Mouse (Mus musculus) heart, embryonic 13.5 days (tissue): ENCODE measurements around the gene Mettl16. TPM values are rescaled to one million over a fixed set of nuclear protein-coding genes. Genes with fewer than 3 reads are reported as not detected.
A peak's percentile ranks its signal among the peaks of the same experiment; 100 is the strongest.

ENCODE experiments used
- ATAC-seq: fragments of 200-750 bp; cut with Nextera tagmentation; 2 replicates; pipeline ENCODE4 v1.8.0; 2017; ENCODE audit warnings: moderate TSS enrichment; ENCODE audit not compliant: insufficient number of reproducible peaks, low FRiP score, low TSS enrichment; ENCODE audit errors: extremely low read depth
- H3K27ac ChIP-seq: fragments of 300-500 bp; sonication (generic); replicated peaks from 2 replicates; pipeline ENCODE4 v1.5.1; 2015; ENCODE audit warnings: moderate library complexity, mild to moderate bottlenecking, inconsistent platforms
- H3K27me3 ChIP-seq: fragments of 300-500 bp; sonication (generic); replicated peaks from 2 replicates; pipeline ENCODE4 v1.6.1; 2015; ENCODE audit warnings: mild to moderate bottlenecking, inconsistent platforms
- H3K36me3 ChIP-seq: fragments of 300-500 bp; sonication (generic); 2 replicates; pipeline ENCODE4 v1.6.1; 2015; ENCODE audit warnings: mild to moderate bottlenecking, inconsistent platforms
- H3K4me1 ChIP-seq: fragments of 300-500 bp; sonication (generic); 2 replicates; pipeline ENCODE4 v1.6.1; 2015; ENCODE audit warnings: inconsistent platforms
- H3K4me2 ChIP-seq: fragments of 300-500 bp; sonication (generic); 2 replicates; pipeline ENCODE4 v1.6.1; 2015; ENCODE audit warnings: inconsistent platforms, mild to moderate bottlenecking, moderate library complexity
- H3K4me3 ChIP-seq: fragments of 300-500 bp; sonication (generic); 2 replicates; pipeline ENCODE4 v1.5.1; 2015; ENCODE audit warnings: moderate library complexity, mild to moderate bottlenecking, inconsistent platforms
- H3K9ac ChIP-seq: fragments of 300-500 bp; sonication (generic); 2 replicates; pipeline ENCODE4 v1.6.1; 2015; ENCODE audit warnings: inconsistent platforms, mild to moderate bottlenecking, moderate library complexity
- H3K9me3 ChIP-seq: fragments of 300-500 bp; sonication (generic); 2 replicates; pipeline ENCODE4 v1.6.1; 2016; ENCODE audit warnings: inconsistent platforms
- WGBS: fragments of 180-500 bp; shearing (Covaris S2); methylation state at CpG from one replicate; pipeline ENCODE4 v1.1.7; 2015; ENCODE audit warnings: mixed read lengths; 5-methylcytosine and 5-hydroxymethylcytosine counted together
- polyA plus RNA-seq: library from polyadenylated mRNA; unstranded; fragments of >200 nt; fragmentation: Nextera tagmentation; extraction: Ambion mirVana; gene quantifications from 2 replicates; pipeline ENCODE4 v1.2.1, GENCODE M21; 2015

Mettl16 gene
- polyA plus RNA-seq, 1 experiment from 2014 or later: 29.2 TPM

DNA sequence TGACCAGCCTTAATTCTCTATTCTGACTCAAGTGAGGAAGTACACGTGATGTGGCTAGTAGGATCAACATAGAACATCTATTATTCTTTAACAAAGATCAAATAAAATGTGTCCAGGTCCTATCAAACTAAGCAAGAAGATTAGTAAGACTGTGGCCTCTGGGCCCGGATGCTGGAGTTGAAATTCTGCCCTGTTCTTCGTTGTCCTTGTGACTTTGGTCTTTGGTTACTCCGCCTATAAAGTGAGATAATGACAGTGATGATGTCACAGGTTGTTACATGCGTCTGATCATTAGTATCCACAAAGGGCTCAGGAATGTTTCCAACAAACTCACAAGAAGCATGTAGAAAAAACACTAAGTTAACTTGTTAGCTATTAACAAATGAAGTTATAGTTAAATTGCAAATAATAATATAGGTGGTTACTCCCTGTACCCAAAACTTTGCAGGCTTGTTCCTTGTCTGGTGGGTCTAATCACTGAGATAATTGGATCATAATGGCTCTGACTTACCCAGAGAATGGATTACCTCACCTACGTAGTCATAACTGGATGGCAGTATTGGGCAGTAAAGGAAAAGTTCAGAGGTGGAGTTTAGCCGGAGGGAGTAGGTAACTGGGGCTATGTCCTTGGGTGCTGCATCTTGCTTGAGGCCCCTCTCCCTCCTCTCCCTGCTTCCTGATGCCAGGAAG is 19.8 kb upstream of the Mettl16 start:
- peaks cover 27% of the 10 kb centered on the region for H3K4me1 ChIP-seq
- no peak overlapping the region for H3K4me3 ChIP-seq
- no peak overlapping the region; the same call in 1 of the 2 replicates for H3K27ac ChIP-seq
- no peaks in the 10 kb centered on the region for H3K36me3 ChIP-seq
- no peak overlapping the region for H3K9ac ChIP-seq
- no peak for ATAC-seq
- no peaks in the 10 kb centered on the region for H3K9me3 ChIP-seq
- no peak overlapping the region for H3K4me2 ChIP-seq
- WGBS: 67% methylated on average over 7 of the region's 7 CpGs
- no peaks in the 10 kb centered on the region for H3K27me3 ChIP-seq

- no peaks in the 10 kb centered on the region for H3K27me3 ChIP-seq
- H3K9me3 ChIP-seq: no peaks in the 10 kb centered on the region
- ATAC-seq: no peak
- 59% methylated on average over 9 of the region's 9 CpGs for WGBS
- H3K4me1 ChIP-seq: peaks cover 32% of the 10 kb centered on the region
- no peak overlapping the region for H3K4me2 ChIP-seq
- H3K36me3 ChIP-seq: no peaks in the 10 kb centered on the region
- H3K27ac ChIP-seq: no peak overlapping the region; the same call in 1 of the 2 replicates
- no peak overlapping the region for H3K9ac ChIP-seq
- no peak overlapping the region for H3K4me3 ChIP-seq
Measured at GRCm38 (mm10) chr11:74751352-74752066, 19.1 kb upstream of the Mettl16 start.

DNA sequence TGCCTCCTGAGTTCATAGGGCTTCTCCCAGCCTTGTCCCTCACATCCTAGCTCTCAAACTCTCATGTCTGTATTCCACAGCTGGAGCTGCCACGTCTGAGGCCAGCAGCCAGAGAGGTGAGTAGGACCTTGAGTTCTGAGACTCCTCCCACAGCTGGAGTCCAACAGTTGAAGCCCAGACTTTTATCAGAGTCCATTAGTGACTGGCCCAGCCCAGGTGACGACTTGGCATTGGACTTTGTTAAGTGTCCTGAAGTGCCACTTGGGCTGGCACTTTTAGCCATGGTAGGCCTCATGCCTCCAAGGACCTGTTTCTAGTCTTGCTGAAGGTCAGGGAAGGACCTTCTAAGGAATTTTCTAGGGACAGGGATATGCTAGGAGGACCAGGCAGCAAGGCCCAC is 14.0 kb upstream of the Mettl16 start:
- Histone ChIP-seq H3K27ac (peak overlapping the region; percentile 46), H3K4me1 (peaks cover 11% of the 10 kb centered on the region), H3K4me3 (no peak overlapping the region), H3K9me3 (no peaks in the 10 kb centered on the region), H3K4me2 (no peak overlapping the region), H3K27me3 (no peaks in the 10 kb centered on the region), H3K9ac (no peak overlapping the region), H3K36me3 (no peaks in the 10 kb centered on the region)
- 31% methylated on average over 2 of the region's 2 CpGs for WGBS
- ATAC-seq: no peak

DNA sequence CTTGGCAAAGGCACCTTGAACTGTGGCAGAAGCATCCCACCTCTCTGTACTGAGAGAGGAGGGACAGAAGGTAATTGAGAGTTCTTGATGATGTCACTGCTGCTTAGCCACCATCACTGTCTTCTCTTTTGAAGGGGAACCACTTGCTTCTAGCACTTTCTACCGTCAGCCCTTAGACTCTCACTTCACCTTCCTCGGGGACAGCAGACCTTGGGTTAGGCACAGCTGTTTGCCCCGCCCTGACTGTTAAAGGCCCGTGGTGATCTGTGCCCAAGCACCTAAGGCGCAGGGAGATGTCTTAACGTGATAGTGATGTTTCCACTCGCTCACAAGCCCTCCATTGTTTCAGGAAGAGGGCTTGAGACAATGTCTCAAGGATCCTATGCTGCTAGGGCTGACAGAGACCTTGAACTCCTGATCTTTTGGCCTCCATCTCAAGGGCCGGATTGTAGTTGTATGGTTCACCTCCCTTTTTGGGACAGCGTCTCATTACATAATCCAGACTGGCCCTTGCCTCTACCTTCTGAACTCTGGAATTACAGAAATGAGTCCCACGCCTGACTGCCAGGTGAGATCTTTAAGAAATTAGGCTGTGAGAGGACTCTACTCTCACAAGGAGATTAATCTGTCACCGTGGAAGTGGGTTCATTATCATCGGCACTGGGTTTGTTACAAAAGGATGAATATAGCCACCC is 9.5 kb upstream of the Mettl16 start:
- H3K9me3 ChIP-seq: no peaks in the 10 kb centered on the region
- no peak overlapping the region for H3K4me3 ChIP-seq
- 66% methylated on average over 12 of the region's 12 CpGs for WGBS

DNA sequence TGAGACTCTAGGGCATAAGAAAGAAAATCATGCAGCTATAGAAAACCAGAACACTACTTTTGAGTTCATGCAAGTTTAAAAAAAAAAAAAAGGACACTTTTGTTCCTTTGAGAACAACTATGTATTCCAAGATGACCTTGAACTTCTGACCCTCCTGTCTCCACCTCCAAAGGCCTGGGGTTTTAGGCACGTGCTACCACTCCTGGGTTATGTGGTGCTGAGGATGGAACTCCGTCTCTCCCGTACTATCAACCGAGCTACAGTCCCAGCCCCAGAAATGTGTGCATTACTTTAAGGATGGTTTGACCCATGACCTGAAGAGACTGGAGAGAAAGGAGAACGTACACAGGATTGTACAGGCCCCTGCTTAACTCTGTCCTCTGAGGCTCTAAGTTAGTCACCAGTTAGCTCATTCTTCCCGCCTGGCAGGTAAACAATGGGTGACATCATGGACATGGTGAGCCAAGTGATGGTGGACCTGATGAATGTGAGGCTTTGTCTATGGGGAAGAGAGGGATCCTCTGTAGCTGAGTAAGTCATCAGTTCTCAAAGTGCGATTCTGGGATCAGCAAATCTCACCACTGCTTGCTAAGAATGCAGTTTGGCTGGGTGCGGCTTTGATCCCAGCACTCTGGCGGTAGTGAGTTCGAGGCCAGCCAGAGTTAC is 6.5 kb upstream of the Mettl16 start:
- H3K4me2 ChIP-seq: no peak overlapping the region
- H3K27ac ChIP-seq: no peak overlapping the region
- no peak overlapping the region for H3K9ac ChIP-seq
- WGBS: 72% methylated on average over 10 of the region's 10 CpGs
- peaks cover 3% of the 10 kb centered on the region; the same call in 1 of the 2 replicates for H3K4me1 ChIP-seq
- no peaks in the 10 kb centered on the region for H3K36me3 ChIP-seq
- no peak for ATAC-seq
- H3K27me3 ChIP-seq: no peaks in the 10 kb centered on the region
- H3K9me3 ChIP-seq: no peaks in the 10 kb centered on the region
- H3K4me3 ChIP-seq: no peak overlapping the region

More for the DNA sequence above, 9.5 kb upstream of the Mettl16 start:
- no peak overlapping the region for H3K4me2 ChIP-seq
- ATAC-seq: no peak
- H3K27ac ChIP-seq: no peak overlapping the region
- no peaks in the 10 kb centered on the region for H3K27me3 ChIP-seq
- peaks cover 9% of the 10 kb centered on the region for H3K4me1 ChIP-seq
- H3K9ac ChIP-seq: no peak overlapping the region
- no peaks in the 10 kb centered on the region for H3K36me3 ChIP-seq

DNA sequence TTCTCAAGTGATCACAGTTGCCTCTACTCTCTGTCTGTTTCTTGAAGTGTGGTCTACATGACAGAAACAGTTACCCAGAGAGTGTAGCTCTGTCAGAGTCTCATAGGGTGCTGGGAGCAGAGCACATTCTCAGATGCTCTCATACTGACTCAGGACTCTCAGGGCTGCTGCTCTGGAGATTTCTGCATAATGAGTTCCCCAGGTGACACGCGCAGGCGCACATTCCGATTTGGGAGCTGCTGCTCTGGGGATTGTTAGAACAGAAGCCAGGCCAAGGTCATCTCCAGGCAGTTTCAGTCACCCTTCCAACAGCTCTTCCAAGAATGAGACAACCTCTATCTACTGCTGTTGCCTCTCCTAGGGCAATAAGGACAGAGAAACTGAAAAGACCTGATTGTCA is 3.2 kb upstream of the Mettl16 start:
- no peak overlapping the region for H3K4me2 ChIP-seq
- 70% methylated on average over 4 of the region's 4 CpGs for WGBS
- H3K36me3 ChIP-seq: no peaks in the 10 kb centered on the region
- H3K27me3 ChIP-seq: no peaks in the 10 kb centered on the region
- H3K27ac ChIP-seq: peak overlapping the region; percentile 59
- no peak overlapping the region for H3K4me3 ChIP-seq
- peaks cover 23% of the 10 kb centered on the region for H3K4me1 ChIP-seq
- no peak for ATAC-seq
- no peak overlapping the region for H3K9ac ChIP-seq
- H3K9me3 ChIP-seq: no peaks in the 10 kb centered on the region

- Histone ChIP-seq H3K27ac (peak overlapping the region; percentile 59), H3K4me1 (peaks cover 26% of the 10 kb centered on the region), H3K9ac (no peak overlapping the region), H3K9me3 (no peaks in the 10 kb centered on the region), H3K4me2 (no peak overlapping the region), H3K36me3 (0 out of 2 replicates have a peak, but pooled peaks cover 2% of the 10 kb centered on the region), H3K4me3 (no peak overlapping the region), H3K27me3 (no peaks in the 10 kb centered on the region)
- WGBS: 33% methylated on average over 6 of the region's 6 CpGs
- ATAC-seq: no peak
Measured at GRCm38 (mm10) chr11:74768045-74768444, 2.6 kb upstream of the Mettl16 start.

DNA sequence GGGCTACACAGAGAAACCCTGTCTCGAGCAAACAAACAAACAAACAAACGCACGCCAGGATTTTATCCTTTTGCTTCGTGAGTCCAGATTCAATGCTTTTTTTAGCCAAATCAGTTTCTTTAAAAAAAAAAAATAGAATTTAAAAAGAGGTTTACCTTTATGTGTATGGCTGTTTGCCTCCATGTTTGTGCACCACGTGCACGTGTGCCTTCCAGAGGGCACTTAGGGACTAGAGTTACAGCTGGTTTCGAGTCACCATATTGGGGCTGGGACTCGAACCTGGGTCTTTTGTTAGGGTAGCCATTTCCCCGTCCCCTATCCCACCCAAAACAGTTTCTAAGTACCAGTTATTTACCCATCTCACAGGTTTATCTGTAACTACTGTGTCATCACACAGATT is 593 bp upstream of the Mettl16 start:
- H3K36me3 ChIP-seq: peaks cover 22% of the 10 kb centered on the region
- H3K9me3 ChIP-seq: no peaks in the 10 kb centered on the region
- peaks cover 26% of the 10 kb centered on the region for H3K4me1 ChIP-seq
- H3K27ac ChIP-seq: peak overlapping the region; percentile 93
- H3K4me2 ChIP-seq: peak overlapping the region; percentile 82
- no peak for ATAC-seq
- 73% methylated on average over 9 of the region's 9 CpGs for WGBS
- peak overlapping the region; percentile 87 for H3K9ac ChIP-seq
- no peaks in the 10 kb centered on the region for H3K27me3 ChIP-seq
- peak overlapping the region; percentile 81 for H3K4me3 ChIP-seq

DNA sequence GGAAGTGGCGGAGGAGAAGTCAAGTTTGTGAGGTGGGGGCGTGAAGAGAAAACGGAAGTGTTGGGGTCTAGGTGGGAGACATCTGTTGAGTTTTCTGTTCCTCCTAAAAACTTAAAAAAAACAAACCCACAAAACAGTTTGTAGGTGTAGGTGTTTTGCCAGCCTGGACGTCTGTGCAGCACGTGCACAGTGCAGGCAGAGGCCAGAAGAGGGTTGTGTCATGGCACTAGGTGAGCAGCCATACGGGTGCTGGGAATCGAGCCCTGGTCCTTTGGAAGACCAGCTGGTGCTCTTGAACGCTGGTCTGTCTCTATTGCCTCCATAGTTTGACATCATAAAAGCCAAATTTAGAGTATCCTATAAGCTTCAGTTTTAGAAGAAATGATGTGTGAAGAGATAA is 604 bp downstream of the Mettl16 start:
- Histone ChIP-seq H3K4me2 (peak overlapping the region; percentile 82), H3K4me3 (peak overlapping the region; percentile 81), H3K27ac (peak overlapping the region; percentile 93), H3K4me1 (peaks cover 26% of the 10 kb centered on the region), H3K27me3 (no peaks in the 10 kb centered on the region), H3K9ac (peak overlapping the region; percentile 87), H3K36me3 (peaks cover 34% of the 10 kb centered on the region), H3K9me3 (no peaks in the 10 kb centered on the region)
- WGBS: 11% methylated on average over 8 of the region's 8 CpGs
- no peak for ATAC-seq

DNA sequence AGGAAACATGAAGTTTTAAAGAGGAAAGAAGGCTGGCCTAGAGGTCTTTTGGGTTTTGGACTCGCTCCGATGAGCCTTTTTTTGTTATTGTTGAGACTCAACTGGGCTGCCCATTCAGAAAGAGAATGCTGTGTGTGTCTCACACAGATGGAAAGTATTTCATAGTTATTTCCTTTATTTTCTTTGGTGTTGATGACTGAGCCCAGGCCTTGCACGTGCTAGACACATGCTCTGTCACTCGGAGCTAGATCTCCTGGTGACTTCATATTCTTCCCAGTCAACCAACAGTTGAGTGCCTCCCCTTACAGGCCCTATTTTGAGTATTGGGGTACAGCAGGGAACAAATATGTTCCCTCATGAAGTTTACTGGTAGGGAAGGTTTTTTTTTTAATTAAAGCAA is 1.0 kb downstream of the Mettl16 start:
- Histone ChIP-seq H3K4me3 (peak overlapping the region; percentile 81), H3K27ac (no peak overlapping the region), H3K36me3 (peaks cover 36% of the 10 kb centered on the region), H3K9me3 (no peaks in the 10 kb centered on the region), H3K27me3 (no peaks in the 10 kb centered on the region), H3K4me2 (peak overlapping the region; percentile 82), H3K9ac (no peak overlapping the region), H3K4me1 (peaks cover 26% of the 10 kb centered on the region)
- WGBS: 61% methylated on average over 4 of the region's 4 CpGs
- ATAC-seq: no peak

DNA sequence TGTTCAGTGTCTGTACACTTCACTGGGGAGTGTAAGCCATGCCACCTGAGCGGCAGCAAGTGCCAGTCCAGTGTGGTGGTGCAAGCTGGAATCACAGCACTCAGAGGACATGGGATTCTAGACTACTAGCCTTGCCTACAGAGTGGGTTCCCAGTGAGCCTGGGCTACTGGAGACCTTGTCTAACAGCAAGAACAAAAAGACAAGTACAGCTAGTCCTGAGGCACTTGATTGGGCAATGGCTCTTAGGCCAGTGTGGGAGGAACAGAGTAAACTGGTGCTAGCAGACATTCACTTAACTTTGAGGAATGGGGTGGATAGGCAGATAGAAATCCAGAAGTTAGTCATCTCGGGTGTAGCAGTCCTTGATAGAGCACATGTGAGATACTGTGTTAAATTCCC is 1.8 kb downstream of the Mettl16 start:
- Histone ChIP-seq H3K9ac (no peak overlapping the region), H3K4me3 (no peak overlapping the region), H3K4me1 (peaks cover 23% of the 10 kb centered on the region), H3K4me2 (no peak overlapping the region), H3K36me3 (peaks cover 43% of the 10 kb centered on the region), H3K27ac (no peak overlapping the region), H3K27me3 (no peaks in the 10 kb centered on the region), H3K9me3 (no peaks in the 10 kb centered on the region)
- WGBS: 80% methylated on average over 2 of the region's 2 CpGs
- no peak for ATAC-seq
